Mouse (Mus musculus) fat pad, adult 2 months (tissue): Measurements from ENCODE around the gene Gm8926.
"Not testable (repeated sequence)": the region's sequence is repeated elsewhere in the genome, so short reads cannot be mapped to it uniquely, and the experiment has no call there.

Experiments
- DNase-seq: peaks from one replicate; pipeline ENCODE4 v3.0.0-alpha.2; 2011; ENCODE audit warnings: low read depth, low spot score; ENCODE audit errors: extremely low read depth

Gene Gm8926

GRCm38 (mm10) chr5:11770248-11770647, at the start of gene Gm8926:
TSS of gene Gm8926 (plus strand) at chr5:11770548.
- DNase-seq = not testable (repeated sequence)
